Mouse (Mus musculus) adrenal gland, adult 8-10 months (tissue): ENCODE measurements around the gene Klhdc4. TPM values are rescaled to one million over a fixed set of nuclear protein-coding genes. Genes with fewer than 3 reads are reported as not detected.

Source experiments
- DNase-seq: peaks from one replicate; pipeline ENCODE4 v3.0.0; 2022
- total RNA-seq, 4 experiments: library from RNA; stranded (reverse); gene quantifications; 2 replicates each; pipeline ENCODE4 v1.2.4; 2022

Klhdc4 gene
- total RNA-seq: 10 to 100 TPM; 22.4 to 36.8 (median 29.4) TPM

DNA sequence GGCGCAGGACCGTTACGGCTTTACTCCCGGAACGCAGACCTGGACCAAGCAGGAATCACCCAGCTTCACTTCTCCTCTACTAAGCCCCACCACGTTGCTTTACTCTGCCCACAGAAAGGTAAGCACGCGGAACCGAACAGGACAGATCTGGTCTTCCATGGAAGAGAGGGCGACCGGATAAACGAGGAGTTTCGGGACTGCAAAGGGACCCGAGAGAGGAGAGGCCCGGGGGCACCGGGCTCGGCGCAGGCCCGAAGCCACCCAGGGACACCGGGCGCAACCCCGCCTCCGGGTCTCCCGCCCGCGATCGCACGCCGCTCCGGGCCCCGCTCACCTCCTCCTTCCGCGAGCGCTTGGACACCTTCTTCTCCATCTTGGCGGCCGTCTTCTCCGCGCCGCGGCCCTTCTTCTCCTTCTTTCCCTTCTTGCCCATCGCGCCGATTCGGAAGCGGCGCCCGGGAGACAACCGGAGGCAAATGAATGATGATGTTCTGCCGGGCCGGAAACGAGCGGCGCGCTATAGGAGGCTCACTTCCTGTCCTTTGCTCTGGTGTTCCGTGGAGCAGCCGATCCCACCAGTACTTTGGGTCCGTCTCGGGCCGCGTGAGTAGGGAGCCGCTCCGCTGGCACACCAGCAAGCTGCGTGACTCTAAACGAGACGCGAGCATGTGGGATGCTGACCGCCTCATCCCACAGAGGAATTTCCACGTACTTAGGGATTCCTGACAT is at the start of gene Klhdc4:
Gene Klhdc4, minus strand, starts transcription at position 522 of the 729 bp plus-strand sequence.
- peak; percentile 76 for DNase-seq

DNA sequence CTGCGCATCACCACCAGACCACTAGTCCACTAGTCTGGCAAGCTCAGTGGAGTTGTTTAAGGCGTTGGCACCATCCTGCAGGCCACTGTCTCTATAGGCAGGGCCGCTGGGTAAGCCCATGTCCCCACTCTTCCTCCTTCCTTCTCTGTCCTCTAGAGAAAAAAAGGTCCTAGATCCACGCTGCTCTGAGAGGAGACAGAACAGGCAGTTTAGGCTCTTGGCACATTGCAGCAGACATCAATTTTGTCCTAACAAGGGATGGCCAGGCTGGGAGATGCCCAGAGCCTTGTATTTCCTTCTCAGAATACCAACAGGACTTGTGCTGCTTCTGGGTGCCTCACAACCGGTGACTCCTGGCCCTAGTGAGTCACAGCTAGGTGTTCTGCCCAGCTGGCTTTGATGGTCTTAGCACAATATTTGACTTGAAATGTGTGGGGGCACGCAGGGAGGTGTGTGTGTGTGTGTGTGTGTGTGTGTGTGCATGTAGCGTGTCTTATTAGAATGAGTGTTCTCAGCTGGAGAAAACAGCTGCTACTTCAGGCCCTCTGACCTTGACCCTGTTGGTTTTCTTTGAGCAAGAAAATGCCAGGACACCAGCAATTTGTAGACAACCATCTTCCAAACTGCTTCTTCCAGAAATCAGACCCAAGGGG is 48.6 kb upstream of the Klhdc4 start:
- DNase-seq: no peak

DNA sequence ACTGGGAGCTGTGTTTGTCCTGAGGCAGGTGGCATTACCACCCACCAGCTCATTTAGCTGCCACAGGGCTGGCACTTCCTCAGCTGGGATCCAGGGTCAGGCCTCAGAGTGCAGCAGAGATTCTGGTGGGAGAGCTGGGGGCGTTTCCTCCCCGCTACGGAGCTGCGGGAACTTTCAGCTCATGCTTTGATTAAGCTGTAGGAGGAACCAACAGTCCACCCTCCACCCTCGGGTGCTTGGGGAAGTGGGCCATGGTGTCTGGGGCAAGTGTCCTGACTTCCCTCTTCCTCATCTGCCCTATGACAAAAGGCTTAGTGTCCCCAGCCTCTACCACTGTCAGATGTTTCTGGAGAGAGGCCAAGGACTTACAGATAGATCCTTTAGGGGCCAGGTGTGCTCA is 47.8 kb upstream of the Klhdc4 start:
- DNase-seq: no peak

DNA sequence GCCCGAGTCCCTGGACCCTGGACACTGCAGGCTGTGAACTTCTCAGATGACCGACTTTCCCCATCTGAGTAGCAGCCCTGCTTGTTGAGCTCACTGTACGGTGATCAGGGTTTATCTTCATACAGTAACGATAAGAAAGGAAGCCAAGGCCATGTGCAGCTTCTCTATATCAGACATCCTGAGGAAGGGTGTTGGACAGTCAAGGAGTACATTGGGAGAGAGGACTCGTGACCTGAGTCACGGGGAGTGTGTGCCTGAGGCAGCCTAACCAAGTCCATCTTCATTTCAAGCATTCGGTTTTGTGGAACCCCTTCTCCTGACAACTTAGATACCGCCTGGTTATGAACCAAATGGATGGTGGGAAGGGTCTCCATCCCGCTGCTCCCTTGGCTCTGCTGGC is 46.1 kb upstream of the Klhdc4 start:
- DNase-seq: no peak

DNA sequence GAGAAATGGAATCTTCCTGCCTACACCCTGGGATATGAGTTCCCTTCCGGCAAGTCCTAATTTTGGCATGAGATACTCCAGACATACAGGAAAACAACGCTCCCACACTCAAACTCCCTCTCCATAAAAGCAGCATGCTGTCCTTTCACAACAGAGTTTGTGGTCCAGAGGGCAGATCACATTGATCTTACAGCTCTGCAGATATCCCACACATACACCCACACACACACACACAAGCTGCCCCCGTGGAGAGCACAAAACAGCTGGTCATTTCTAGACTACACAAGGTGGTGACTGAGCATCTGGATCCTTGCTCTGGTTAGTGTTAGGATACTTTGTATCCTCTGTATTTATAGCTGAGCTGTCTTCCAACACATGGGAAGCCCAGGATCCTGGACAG is 45.7 kb upstream of the Klhdc4 start:
- DNase-seq: no peak

DNA sequence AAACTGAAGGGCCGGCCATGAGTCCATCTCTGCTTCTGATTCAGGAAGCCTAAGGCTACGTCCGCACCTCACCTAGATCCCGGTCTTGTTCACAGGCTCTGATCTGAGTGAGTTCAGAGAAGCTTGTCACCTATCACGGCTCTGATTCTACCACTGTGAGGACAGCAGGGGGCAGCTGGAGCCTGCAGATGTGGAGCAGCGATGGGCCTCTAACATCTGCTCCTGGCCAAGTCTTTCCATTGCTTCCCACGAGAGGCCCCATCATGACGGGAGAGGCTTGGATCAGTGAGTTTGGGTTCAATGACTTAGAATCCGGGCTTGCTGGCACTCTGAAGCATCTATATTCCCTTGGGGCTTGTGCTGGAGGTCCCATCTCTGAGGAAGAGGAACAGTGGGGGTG is 44.7 kb upstream of the Klhdc4 start:
- peak; percentile 61 for DNase-seq

DNA sequence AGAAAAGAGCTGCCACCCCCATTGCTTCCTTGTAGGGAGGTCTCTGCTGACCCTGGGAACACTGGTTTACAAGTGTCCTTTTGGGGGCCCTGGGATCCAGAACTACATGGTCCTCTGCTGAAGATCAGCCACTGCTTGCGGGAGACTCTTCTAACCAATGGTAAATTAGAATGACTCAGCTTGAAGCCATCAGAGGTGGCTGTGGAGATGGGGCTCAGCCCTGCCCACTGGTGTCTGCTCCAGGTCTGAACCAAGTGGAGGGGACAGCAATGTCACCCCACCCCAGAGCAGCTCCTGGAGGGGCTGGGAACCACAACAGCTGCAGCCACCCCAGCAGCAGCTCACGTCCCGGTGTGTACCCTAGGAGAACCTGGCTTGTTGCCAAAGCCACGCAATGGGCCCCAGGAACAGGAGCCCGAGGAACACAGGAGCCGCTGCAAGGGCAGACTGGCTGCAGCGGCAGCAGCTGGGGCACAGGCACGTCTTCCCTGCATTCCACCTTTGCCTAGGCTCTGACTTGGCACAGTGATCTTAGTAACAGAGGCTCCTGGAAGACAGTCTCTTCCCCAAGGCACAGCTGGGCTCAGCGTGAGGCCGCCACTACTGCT is 42.6 kb upstream of the Klhdc4 start:
- no peak for DNase-seq

DNA sequence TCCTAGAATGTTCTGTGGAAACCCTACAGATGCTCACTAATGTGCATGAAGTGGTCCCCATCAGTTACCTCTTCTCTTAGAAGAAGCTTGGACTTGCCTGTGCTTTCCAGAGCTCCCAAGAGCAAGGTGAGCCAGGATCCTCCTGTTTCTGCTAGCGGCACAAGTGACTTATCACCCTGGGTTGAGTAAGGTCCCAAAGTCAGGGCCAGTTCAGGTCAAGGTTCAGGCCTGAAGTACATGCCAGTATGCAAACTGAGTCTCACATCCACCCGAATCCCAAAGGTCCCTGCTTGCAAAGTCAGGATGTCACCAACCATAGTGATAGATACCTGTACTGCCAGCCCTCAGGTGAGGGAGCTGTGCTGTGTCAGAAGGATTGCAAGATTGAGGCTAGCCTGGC is 40.8 kb upstream of the Klhdc4 start:
- DNase-seq: no peak

DNA sequence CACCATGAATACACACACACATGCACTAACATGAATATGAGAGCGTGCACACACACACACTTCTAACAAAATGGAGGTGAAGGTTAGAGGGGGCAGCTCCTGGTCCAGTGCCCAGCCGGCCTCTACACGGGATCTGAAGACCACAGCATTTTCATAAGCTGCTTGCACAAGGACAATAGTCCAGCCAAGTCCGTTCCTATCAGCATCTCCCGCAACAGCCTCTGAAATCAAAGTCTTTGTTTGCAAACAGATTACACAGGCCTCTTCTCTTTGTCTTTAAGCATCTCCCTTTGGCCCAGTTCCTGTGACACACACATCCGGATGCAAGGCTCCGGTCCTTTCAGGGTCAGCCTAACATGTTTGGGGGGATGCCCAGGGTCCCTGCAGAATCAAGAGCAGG is 39.5 kb upstream of the Klhdc4 start:
- no peak for DNase-seq

DNA sequence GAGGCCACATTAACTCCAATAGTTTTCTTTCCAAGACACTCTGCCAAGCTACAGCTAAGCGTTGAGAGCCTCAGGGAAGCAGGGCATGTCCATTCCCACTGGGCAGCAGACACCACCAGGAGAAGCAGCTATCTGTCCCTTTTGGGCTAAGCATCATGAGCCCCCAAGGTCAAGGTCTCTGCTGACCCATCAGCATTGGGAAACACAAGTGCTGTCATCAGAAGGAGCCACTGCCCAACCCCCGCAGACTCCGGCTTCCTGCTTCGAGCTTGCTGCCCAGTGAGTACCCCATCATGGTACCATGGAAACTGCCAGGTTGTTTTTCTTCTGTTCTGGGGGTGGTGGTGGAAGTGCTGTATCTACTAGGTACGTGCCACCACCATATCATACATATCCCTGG is 38.8 kb upstream of the Klhdc4 start:
- peak; percentile 74 for DNase-seq

DNA sequence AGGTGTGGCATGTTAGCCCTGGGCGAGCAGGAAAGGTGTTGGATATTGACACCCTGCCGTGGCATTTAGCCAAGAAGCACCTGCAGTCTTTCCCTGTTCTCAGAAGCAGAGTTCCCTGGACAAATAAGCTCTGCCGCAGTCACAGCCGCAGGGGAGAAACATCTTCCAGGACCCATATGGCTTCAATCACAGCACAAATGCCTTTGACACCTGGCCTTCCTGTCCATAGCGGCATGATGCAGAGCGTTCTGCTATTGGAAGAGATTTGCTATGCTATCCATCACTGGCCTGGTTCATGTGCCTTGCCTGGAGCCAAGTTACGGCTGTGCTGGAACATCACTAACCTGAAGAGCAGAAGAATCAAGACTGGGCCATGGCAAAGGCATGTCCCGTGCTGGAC is 36.0 kb upstream of the Klhdc4 start:
- DNase-seq: no peak

DNA sequence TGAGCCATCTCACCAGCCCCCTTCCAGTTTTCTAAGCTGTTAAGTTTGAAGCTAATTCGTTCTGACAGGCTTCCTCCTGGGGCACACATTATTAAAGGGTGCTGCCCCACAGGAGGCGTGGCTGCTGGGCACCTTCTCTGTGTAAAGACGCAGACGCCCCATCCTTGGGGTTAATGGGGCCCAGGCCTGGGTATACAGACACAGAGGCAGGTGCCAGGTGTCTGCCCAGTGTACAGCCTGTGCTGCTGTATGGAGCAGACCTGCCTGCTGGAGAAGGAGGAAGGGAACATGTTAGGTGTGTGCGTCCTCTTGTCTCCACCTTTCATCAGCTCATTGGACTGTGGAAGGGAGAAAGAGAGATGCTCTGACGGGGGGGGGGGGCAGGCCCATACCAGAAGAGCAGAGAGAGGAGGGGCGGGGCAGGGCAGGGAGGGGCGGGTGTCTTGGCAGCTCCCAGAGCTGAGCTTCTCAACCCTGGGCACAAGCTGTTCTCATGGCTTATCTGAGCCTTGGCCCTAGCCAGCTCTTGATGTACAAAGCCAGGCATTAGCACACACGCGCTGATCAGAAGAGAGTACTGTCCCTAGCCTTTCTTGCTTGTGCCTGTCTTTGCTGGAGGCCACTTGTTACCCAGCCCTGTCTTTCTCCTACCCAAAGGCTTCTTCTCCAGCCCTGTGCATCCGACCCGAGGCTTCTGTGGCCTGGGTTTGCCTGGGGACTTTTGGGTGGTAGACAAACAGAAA is 32.6 kb upstream of the Klhdc4 start:
- no peak for DNase-seq

DNA sequence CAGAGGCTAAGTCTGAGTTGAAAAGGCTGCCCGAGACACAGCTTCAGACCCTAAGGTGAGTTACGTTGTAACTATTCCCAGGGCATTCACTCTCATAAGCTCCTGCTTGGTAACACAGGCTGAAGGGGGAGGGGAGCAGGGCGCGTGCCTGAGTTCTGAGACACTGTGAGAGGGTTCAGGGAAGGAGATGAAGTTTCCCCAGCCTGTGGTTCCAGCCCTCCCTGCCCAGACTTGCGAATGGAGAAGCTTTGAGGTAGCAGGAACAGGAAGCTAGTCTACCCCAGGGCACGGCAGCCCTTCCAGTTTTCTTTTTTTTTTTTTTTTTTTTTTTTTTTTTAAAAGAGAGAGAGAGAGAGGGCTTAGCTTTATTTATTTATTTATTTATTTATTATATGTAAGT is 31.9 kb upstream of the Klhdc4 start:
- DNase-seq: no peak

DNA sequence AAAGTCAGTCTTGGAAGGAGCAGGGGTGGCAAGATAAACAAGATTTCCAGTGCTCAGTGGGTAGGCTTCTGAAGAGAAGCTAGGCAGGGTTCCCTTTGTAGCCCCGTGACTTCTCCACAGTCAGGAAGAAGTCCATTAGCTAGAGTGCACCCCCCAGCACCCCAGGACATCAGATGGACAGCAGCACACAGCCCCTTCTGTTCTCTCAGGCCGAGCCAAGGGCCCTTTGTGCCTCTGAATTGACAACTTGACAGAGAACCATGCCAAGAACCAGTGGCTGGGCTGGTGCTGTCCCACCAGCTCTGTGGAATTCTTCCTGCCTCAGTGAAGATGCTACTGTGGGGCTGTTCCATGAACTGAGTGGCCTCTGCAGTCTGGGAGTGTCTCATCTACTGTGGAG is 28.4 kb upstream of the Klhdc4 start:
- DNase-seq: no peak

DNA sequence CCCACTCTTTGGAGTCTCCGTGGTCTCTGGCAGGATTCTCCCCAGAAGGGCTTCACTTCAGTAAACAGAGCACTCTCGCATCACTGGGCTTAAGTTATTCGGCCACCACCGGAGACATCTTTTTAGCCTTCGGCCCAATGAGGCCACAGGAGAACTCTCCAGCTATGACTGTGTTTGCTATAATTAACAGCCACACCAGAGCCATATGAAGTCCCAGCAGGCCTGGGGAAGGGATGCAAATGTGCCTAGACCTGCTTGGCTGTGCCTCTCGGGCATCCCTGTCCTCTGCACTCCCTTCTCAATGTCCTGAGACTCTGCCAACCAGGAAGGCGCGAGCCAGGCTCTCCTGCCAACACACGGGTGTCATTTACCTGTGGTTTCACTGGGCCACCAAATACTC is 28.0 kb upstream of the Klhdc4 start:
- no peak for DNase-seq

DNA sequence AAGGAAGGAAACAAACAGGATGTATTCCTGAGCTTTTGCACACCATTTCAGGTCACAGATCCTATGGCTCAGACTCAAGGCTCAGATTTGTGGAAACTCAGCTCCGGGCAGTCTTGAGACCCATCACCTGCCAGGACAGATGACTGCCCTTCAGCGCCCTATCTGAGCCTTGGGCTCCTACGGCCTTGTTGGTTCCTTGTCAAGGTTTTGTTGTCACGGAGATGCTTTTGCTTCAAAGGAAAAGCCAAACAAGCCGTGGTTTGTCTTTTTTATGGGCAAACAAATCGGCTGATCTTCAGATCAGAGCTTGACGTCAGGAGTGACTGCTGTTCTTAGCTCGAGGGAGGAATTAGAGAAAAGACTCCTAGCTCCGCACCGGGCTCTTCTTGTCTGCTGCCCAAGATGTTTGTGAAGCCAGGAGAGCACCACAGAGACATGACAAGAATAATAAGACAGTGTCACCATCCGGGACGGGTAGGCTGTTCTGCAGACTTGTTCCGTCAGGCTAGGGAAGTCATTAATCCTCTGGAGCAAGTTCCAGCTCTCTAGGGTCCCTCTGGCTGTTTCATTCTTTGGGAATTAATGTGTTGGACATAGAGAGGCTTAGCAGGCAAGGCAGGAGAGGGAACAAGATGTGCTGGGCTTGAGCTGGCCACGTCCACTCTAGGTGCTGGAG is 26.8 kb upstream of the Klhdc4 start:
- DNase-seq: peak; percentile 77

DNA sequence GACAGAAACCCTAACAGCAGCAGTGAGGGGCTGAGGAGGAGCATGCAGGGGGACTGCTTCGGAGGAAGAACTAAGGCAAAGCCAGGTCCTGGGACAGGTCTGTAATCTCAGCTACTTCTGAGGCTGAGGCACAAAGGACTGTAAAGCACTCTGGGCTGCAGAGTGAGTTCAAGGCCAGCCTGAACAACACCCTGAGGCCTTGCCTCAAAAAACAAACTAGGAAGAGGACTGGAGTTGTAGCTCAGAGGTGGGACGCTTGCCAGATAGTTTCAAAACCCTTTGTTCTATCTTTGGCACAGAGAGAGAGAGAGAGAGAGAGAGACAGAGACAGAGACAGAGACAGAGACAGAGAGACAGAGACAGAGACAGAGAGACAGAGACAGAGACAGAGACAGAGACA is 24.2 kb upstream of the Klhdc4 start:
- DNase-seq: peak; percentile 78

DNA sequence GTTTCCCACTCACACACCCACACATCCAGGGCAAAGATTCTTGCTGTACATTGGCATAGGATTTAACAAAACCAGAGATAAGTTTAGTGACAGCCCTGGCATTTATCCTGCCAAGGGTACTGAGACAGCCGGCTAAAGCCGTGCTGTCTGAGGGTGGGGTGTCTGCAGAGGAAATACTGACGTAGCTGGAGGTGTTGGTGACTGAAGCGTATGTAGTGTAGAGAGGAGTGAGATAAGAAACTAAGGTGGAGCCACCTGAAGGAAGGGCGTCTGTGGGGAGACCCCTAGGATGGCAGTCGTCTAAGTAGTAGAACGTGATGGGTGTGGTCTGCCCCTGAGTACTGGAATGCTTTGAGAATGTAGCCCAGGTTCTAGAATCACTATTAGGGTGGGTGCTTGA is 23.1 kb upstream of the Klhdc4 start:
- DNase-seq: no peak

DNA sequence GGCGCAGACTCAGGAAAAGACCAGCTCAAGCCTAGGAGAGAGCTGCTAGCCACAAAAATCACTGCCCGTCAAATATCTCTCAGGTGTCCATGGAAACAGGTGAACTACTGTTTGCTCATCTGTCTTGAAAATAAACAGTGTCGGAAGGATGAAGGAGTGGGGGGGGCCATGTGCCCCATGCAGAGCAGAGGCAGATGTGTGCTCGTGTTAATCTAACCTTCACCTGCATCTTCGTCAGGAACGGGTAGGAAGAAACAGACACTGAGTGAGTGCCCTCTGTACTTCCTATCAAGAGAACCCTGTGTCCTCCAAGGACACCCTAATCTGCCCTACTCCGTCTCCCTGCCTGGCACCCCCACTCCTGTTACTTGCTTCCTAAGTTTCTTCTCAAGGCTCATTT is 22.3 kb upstream of the Klhdc4 start:
- no peak for DNase-seq

DNA sequence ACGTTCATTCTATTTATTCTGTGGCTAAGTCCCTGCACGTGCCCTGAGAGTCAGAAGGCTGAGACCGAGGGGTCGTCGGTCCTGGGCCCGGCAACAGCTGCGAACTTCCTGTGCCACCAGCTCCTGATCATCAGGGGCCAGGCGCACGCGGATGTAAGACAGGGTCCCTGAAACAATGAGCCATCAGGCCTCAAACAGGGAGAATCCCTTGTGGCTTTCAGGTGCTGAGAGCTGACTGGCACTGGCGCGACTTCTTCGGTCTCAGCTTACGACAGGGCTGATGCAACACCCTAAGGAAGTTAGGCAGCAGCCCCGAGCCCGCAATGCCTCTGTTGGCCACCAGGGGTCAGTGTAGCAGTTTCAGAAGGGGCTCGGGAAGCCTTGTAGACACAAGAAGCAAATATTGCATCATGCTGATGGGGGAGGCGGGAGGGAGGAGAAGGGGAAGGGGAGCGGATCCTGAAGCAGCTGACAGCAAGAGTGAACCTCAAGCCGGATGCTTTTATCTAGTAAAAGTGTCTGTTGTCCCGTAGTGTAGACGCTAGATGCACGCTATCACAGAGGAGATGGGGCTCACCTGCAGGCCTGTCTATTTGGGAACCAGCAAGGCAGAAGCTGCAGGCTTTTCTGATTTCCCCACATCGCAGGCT is 21.6 kb upstream of the Klhdc4 start:
- DNase-seq: peak; percentile 90

DNA sequence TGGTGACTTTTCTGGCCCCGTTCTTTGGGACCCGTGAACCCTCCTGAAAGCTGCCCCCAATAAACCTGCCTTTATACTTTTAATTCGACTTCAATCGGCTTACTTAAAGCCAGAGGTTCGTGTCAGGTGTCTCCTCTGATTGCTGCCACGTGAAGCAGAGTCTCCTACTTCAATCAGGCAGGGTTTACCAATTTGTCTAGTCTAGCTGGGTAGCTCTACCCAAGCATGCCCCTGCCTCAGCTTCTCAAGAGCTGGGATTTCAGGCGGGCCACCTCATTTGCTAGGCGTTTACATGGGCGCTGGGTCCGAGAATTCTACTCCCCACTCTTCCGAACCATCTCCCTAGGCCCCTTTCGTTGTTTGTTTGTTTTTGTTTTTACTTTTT is 21.1 kb upstream of the Klhdc4 start:
- no peak for DNase-seq

DNA sequence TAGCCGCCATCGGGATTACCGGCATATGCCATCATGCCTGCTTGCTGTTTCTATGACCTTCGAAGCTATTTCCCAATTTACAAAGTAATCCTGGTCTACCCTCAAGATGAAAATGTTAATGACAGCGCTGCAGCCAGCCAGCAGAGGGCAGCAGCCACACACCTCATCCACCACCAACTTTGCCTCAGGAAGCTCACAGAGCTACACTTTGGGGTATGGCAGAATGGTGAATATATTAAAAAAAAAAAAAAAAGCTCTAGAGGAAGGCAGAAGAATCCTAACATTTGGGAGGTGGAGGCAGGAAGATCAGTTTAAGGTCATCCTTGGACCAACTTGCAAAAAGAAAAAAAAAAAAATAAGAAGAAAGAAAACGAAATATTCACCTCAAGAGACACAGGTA is 20.6 kb upstream of the Klhdc4 start:
- peak; percentile 67 for DNase-seq
